Mouse (Mus musculus) hindbrain, embryonic 12.5 days (tissue): ENCODE results near the gene Hddc2. TPM values are rescaled to one million over a fixed set of nuclear protein-coding genes. Genes with fewer than 3 reads are reported as not detected.

Experiments
- ATAC-seq: fragments of 200-750 bp; cut with Nextera tagmentation; 2 replicates; pipeline ENCODE4 v1.8.0; 2017; ENCODE audit warnings: moderate TSS enrichment; ENCODE audit not compliant: low FRiP score
- H3K27ac ChIP-seq: fragments of 300-500 bp; sonication (generic); 2 replicates; pipeline ENCODE4 v1.5.1; 2016; ENCODE audit warnings: mild to moderate bottlenecking
- H3K27me3 ChIP-seq: fragments of 300-500 bp; sonication (generic); 2 replicates; pipeline ENCODE4 v1.6.1; 2016; ENCODE audit warnings: mild to moderate bottlenecking
- H3K36me3 ChIP-seq: fragments of 300-500 bp; sonication (generic); 2 replicates; pipeline ENCODE4 v1.6.1; 2016; ENCODE audit warnings: mild to moderate bottlenecking
- H3K4me1 ChIP-seq: fragments of 300-500 bp; sonication (generic); 2 replicates; pipeline ENCODE4 v1.6.1; 2016
- H3K4me2 ChIP-seq: fragments of 300-500 bp; sonication (generic); replicated peaks from 2 replicates; pipeline ENCODE4 v1.6.1; 2016; ENCODE audit warnings: mild to moderate bottlenecking
- H3K4me3 ChIP-seq: fragments of 300-500 bp; sonication (generic); 2 replicates; pipeline ENCODE4 v1.5.1; 2016; ENCODE audit warnings: mild to moderate bottlenecking
- H3K9ac ChIP-seq: fragments of 300-500 bp; sonication (generic); 2 replicates; pipeline ENCODE4 v1.6.1; 2016; ENCODE audit warnings: mild to moderate bottlenecking, moderate library complexity
- H3K9me3 ChIP-seq: fragments of 300-500 bp; sonication (generic); replicated peaks from 2 replicates; pipeline ENCODE4 v1.6.1; 2016; ENCODE audit warnings: mild to moderate bottlenecking
- WGBS: fragments of 180-500 bp; shearing (Covaris S2); methylation state at CpG from one replicate; pipeline ENCODE4 v1.1.7; 2016; 5-methylcytosine and 5-hydroxymethylcytosine counted together
- polyA plus RNA-seq: library from polyadenylated mRNA; unstranded; fragments of >200 nt; fragmentation: Nextera tagmentation; extraction: Ambion mirVana; gene quantifications from 2 replicates; pipeline ENCODE4 v1.2.1, GENCODE M21; 2016

Gene Hddc2
- polyA plus RNA-seq = 51.3 and 57.1 TPM in 2 replicates

GRCm38 (mm10) chr10:31312865-31313848, at the start of gene Hddc2:
TSS of gene Hddc2 (plus strand) at chr10:31313383.
- WGBS = 4% methylated on average over 41 of the region's 44 CpGs
- peak within 1 kb of the TSS; percentile 74 for H3K4me3 ChIP-seq
- no peaks in the 10 kb centered on the region for H3K9me3 ChIP-seq
- peak within 1 kb of the TSS; percentile 85 for H3K27ac ChIP-seq
- peak within 1 kb of the TSS; percentile 73 for H3K9ac ChIP-seq
- peak within 1 kb of the TSS; percentile 66 for H3K4me2 ChIP-seq
- H3K4me1 ChIP-seq = peaks cover 5% of the 10 kb centered on the region; the same call in 1 of the 2 replicates
- peak; percentile 98 for ATAC-seq
- peaks cover 11% of the 10 kb centered on the region for H3K36me3 ChIP-seq
- H3K27me3 ChIP-seq = no peaks in the 10 kb centered on the region

GRCm38 (mm10) chr10:31272738-31273137, 40.4 kb upstream of the Hddc2 start:
- Histone ChIP-seq H3K9ac (no peak overlapping the region), H3K27me3 (no peaks in the 10 kb centered on the region), H3K4me2 (no peak overlapping the region), H3K27ac (no peak overlapping the region), H3K4me1 (no peaks in the 10 kb centered on the region), H3K36me3 (no peaks in the 10 kb centered on the region), H3K4me3 (no peak overlapping the region), H3K9me3 (no peaks in the 10 kb centered on the region)
- ATAC-seq = no peak
- 66% methylated on average over 2 of the region's 2 CpGs for WGBS

- no peak for ATAC-seq
- Histone ChIP-seq H3K9ac (no peak overlapping the region), H3K9me3 (no peaks in the 10 kb centered on the region), H3K4me1 (no peaks in the 10 kb centered on the region), H3K27ac (no peak overlapping the region), H3K4me2 (no peak overlapping the region), H3K36me3 (no peaks in the 10 kb centered on the region), H3K27me3 (no peaks in the 10 kb centered on the region), H3K4me3 (no peak overlapping the region)
- WGBS = 62% methylated on average over 1 of the region's 1 CpGs
Observed at GRCm38 (mm10) chr10:31273171-31273570, 40.0 kb upstream of the Hddc2 start.

- Histone ChIP-seq H3K4me2 (no peak overlapping the region), H3K36me3 (no peaks in the 10 kb centered on the region), H3K9me3 (no peaks in the 10 kb centered on the region), H3K9ac (no peak overlapping the region), H3K27me3 (no peaks in the 10 kb centered on the region), H3K4me3 (no peak overlapping the region), H3K4me1 (no peaks in the 10 kb centered on the region), H3K27ac (no peak overlapping the region)
- ATAC-seq = no peak
Observed at GRCm38 (mm10) chr10:31287787-31288186, 25.4 kb upstream of the Hddc2 start.

- Histone ChIP-seq H3K4me2 (no peak overlapping the region), H3K36me3 (no peaks in the 10 kb centered on the region), H3K4me3 (no peak overlapping the region), H3K9ac (no peak overlapping the region), H3K9me3 (no peaks in the 10 kb centered on the region), H3K27ac (no peak overlapping the region), H3K4me1 (no peaks in the 10 kb centered on the region), H3K27me3 (no peaks in the 10 kb centered on the region)
- no peak for ATAC-seq
- WGBS = 88% methylated on average over 4 of the region's 4 CpGs
Observed at GRCm38 (mm10) chr10:31288697-31289390, 24.3 kb upstream of the Hddc2 start.

- Histone ChIP-seq H3K9me3 (no peaks in the 10 kb centered on the region), H3K4me1 (no peaks in the 10 kb centered on the region), H3K27me3 (no peaks in the 10 kb centered on the region), H3K36me3 (no peaks in the 10 kb centered on the region), H3K9ac (no peak overlapping the region), H3K4me3 (no peak overlapping the region), H3K27ac (no peak overlapping the region), H3K4me2 (no peak overlapping the region)
- no peak for ATAC-seq
- 44% methylated on average over 5 of the region's 5 CpGs for WGBS
Observed at GRCm38 (mm10) chr10:31295705-31296104, 17.5 kb upstream of the Hddc2 start.

- H3K4me1 ChIP-seq = no peaks in the 10 kb centered on the region
- no peak overlapping the region for H3K27ac ChIP-seq
- no peak overlapping the region for H3K4me2 ChIP-seq
- no peaks in the 10 kb centered on the region for H3K9me3 ChIP-seq
- H3K36me3 ChIP-seq = no peaks in the 10 kb centered on the region
- H3K4me3 ChIP-seq = no peak overlapping the region
- 67% methylated on average over 1 of the region's 1 CpGs for WGBS
- H3K9ac ChIP-seq = no peak overlapping the region
- no peak for ATAC-seq
- H3K27me3 ChIP-seq = no peaks in the 10 kb centered on the region
Observed at GRCm38 (mm10) chr10:31296458-31296857, 16.7 kb upstream of the Hddc2 start.

DNA sequence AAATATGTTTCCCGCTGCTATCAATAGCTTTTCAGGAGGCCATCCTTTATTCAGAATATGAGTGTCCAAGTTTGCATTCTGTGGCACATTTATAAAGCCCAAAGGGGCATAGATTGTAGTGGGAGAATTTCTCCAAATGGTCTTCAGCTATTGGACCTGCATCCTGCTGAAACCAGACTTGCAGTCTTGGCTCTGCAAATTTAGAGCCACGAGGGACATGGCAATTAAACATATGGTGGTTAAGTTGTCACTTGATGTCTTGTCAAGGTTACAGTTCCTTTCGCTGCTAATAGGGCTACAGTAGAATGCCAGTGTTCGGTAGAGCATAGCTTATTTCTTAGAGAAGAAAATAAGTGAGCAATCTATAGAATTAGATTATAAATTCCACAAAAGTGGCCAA, 16.1 kb upstream of the Hddc2 start:
- no peak for ATAC-seq
- Histone ChIP-seq H3K27ac (no peak overlapping the region), H3K27me3 (no peaks in the 10 kb centered on the region), H3K4me2 (no peak overlapping the region), H3K4me1 (no peaks in the 10 kb centered on the region), H3K9me3 (no peaks in the 10 kb centered on the region), H3K4me3 (no peak overlapping the region), H3K36me3 (no peaks in the 10 kb centered on the region), H3K9ac (no peak overlapping the region)
- WGBS = 74% methylated on average over 4 of the region's 4 CpGs

DNA sequence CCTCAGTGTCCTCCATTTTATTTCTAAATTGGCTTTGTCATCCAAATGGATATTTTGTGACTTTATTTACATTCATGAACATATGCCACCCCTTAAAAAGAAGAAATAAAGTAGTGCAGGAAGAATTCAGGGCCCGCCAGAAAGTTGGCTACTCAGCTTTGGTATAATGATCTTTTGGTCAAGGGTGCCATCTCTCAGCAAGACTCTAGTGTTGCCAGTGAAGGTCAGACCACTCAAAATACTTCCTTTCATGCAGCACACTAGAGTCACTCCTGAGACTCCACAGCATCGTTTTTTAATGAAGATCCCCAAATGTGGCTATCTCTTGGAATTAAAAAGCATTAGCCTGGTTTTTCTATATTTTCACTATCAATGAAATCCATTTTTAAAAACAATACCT, 14.9 kb upstream of the Hddc2 start:
- H3K9ac ChIP-seq = no peak overlapping the region
- no peak overlapping the region for H3K4me3 ChIP-seq
- no peaks in the 10 kb centered on the region for H3K9me3 ChIP-seq
- no peaks in the 10 kb centered on the region for H3K36me3 ChIP-seq
- H3K27me3 ChIP-seq = no peaks in the 10 kb centered on the region
- 63% methylated on average over 2 of the region's 2 CpGs for WGBS
- H3K4me2 ChIP-seq = no peak overlapping the region
- H3K27ac ChIP-seq = no peak overlapping the region
- no peaks in the 10 kb centered on the region for H3K4me1 ChIP-seq
- no peak for ATAC-seq

- ATAC-seq = peak; percentile 61
- no peak overlapping the region for H3K27ac ChIP-seq
- WGBS = 43% methylated on average over 6 of the region's 6 CpGs
Observed at GRCm38 (mm10) chr10:31298921-31299574, 14.1 kb upstream of the Hddc2 start.

DNA sequence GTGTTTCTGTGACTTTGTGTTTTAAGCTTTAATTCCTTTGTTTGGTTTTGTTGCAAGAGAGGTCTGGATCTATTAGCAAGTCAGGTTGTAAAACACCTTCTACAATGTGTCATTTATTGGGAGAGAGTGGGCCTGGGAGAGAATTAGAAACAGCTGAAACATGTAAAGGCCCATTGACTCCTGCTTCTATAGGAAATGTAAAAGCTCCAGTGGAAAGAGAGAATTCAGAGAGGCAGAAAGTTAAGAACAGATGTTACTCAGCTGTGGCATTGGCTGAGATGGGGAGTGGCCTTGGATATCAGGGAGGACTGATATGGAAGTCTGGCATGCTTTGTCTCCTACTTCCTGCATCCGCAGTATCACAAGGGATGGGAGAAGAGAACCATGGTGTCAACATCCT, 12.9 kb upstream of the Hddc2 start:
- Histone ChIP-seq H3K9ac (no peak overlapping the region), H3K4me3 (no peak overlapping the region), H3K27ac (no peak overlapping the region), H3K9me3 (no peaks in the 10 kb centered on the region), H3K36me3 (no peaks in the 10 kb centered on the region), H3K27me3 (no peaks in the 10 kb centered on the region), H3K4me2 (no peak overlapping the region), H3K4me1 (no peaks in the 10 kb centered on the region)
- ATAC-seq = no peak
- WGBS = 90% methylated on average over 1 of the region's 1 CpGs

More at GRCm38 (mm10) chr10:31298921-31299574, 14.1 kb upstream of the Hddc2 start:
- Histone ChIP-seq H3K9ac (no peak overlapping the region), H3K27me3 (no peaks in the 10 kb centered on the region), H3K9me3 (no peaks in the 10 kb centered on the region), H3K4me2 (no peak overlapping the region), H3K4me3 (no peak overlapping the region), H3K4me1 (no peaks in the 10 kb centered on the region), H3K36me3 (no peaks in the 10 kb centered on the region)

- H3K4me1 ChIP-seq = no peaks in the 10 kb centered on the region
- ATAC-seq = no peak
- no peaks in the 10 kb centered on the region for H3K27me3 ChIP-seq
- no peak overlapping the region for H3K9ac ChIP-seq
- no peaks in the 10 kb centered on the region for H3K36me3 ChIP-seq
- H3K27ac ChIP-seq = no peak overlapping the region
- H3K4me3 ChIP-seq = no peak overlapping the region
- no peaks in the 10 kb centered on the region for H3K9me3 ChIP-seq
- WGBS = 95% methylated on average over 2 of the region's 2 CpGs
- no peak overlapping the region for H3K4me2 ChIP-seq
Observed at GRCm38 (mm10) chr10:31303446-31303845, 9.7 kb upstream of the Hddc2 start.
